Mouse (Mus musculus): ENCODE data around the gene Eif4a2. TPM values are rescaled to one million over a fixed set of nuclear protein-coding genes. Genes with fewer than 3 reads are reported as not detected.
"Not testable (repeated sequence)": the region's sequence is repeated elsewhere in the genome, so short reads cannot be mapped to it uniquely, and the experiment has no call there.

The Eif4a2 gene
- polyA plus RNA-seq (2014; fragmentation: Nextera tagmentation; extraction: Ambion mirVana), result 270 and 285 TPM in 2 replicates

DNA sequence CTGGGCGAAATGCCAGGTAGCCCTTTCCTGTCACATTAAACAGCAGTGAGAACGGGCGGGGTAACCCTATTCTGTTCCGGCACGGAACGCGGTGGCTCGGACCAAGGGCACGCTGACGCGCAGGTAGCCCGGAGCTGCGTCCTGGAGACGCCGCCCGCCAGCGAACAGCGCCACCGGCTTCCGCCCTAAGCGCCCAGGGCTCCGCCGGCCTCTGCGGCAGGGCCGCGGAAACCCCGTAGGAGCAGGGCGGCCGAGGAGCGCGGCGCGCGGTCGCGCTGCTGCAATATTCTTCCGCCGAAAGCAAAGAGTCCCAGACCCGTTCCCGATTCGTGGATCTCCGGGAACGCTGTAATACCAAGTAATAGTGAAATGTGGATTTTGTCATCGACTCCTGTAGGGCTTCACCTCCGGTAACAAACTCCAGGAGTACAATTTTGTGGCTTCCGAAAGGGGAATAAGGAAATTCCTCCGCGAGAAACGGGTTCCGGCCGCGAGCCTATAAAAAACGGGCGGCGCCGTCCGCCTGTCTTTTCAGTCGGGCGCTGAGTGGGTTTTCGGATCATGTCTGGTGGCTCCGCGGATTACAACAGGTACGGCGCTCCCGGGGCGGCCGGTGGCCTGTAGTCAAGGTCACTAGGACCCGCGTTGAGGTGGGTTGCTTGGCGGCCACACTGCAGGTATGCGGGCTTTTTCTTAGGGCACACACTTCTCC is at the start of gene Eif4a2:
TSS of gene Eif4a2 (plus strand) at position 214 of the 712 bp plus-strand sequence.
- Histone ChIP-seq H3K36me3 (ENCODE audit: control insufficient read depth, insufficient read depth, low read length) (peaks cover 37% of the 10 kb centered on the region), H3K4me3 (ENCODE audit: low read depth, low read length) (peak within 1 kb of the TSS; percentile 97), H3K27ac (ENCODE audit: low read length) (peak within 1 kb of the TSS; percentile 99), H3K27me3 (ENCODE audit: control insufficient read depth, insufficient read depth, low read length) (no peaks in the 10 kb centered on the region), H3K4me1 (ENCODE audit: control insufficient read depth, insufficient read depth, low read length) (peaks cover 10% of the 10 kb centered on the region; the same call in 1 of the 2 replicates), H3K4me2 (replicated peaks; ENCODE audit: low read depth, low read length) (peak within 1 kb of the TSS; percentile 85), H3K9ac (replicated peaks; ENCODE audit: low read depth, low read length) (peak within 1 kb of the TSS; percentile 100), H3K9me3 (ENCODE audit: control insufficient read depth, low read depth, low read length) (no peaks in the 10 kb centered on the region)
- under 1% methylated on average over 71 of the region's 71 CpGs for whole genome bisulfite sequencing
- ATAC-seq (ENCODE audit: insufficient number of reproducible peaks, insufficient read depth, low FRiP score, low read depth), result peak; percentile 92

DNA sequence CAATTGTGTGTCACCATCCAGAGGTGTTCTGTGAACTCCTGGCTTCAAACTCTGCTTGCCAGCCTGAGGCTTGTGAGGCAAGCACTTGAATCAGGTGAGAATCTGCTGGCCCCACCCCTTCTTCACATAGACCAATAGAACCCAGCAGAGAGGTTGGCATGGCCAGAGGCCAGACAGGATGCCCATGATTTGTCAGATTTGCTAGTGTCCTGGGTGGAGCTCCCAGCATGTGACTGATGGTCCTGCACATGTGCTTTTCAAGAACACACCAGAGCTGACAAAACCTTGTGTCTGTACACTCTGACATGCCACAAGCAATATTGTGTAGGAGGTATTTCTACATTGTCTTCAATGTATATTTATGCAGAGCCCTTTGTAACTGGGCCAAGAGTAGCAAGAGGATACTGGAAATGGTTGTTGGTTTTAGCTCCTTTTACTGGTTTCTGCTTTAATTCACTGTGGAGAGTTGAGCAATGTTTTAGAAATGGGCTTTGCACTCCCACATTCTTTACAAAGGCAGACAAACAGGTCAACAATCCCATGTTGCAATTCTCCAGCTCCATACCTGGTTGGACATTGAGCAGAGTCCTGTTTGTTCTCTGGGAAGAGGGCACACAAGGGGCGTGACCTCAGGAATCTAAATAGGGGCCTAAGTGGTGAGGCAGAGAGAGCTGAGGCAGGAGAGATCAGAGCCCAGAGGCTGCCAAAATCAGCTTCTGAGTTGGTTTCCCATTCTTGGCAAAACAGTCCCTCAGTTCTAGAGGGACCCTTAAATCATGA is 49.4 kb upstream of the Eif4a2 start, which contains the start of gene Kng1:
TSS of gene Kng1 (plus strand) at position 198 of the 780 bp plus-strand sequence.
- H3K27ac ChIP-seq (ENCODE audit: low read length); H3K9me3 ChIP-seq (ENCODE audit: control insufficient read depth, low read depth, low read length); H3K9ac ChIP-seq (replicated peaks; ENCODE audit: low read depth, low read length); H3K4me2 ChIP-seq (replicated peaks; ENCODE audit: low read depth, low read length); H3K27me3 ChIP-seq (ENCODE audit: control insufficient read depth, insufficient read depth, low read length); ATAC-seq (ENCODE audit: insufficient number of reproducible peaks, insufficient read depth, low FRiP score, low read depth); H3K4me1 ChIP-seq (ENCODE audit: control insufficient read depth, insufficient read depth, low read length); H3K36me3 ChIP-seq (ENCODE audit: control insufficient read depth, insufficient read depth, low read length); H3K4me3 ChIP-seq (ENCODE audit: low read depth, low read length): not testable (repeated sequence)
- WGBS, result 77% methylated on average over 1 of the region's 1 CpGs

DNA sequence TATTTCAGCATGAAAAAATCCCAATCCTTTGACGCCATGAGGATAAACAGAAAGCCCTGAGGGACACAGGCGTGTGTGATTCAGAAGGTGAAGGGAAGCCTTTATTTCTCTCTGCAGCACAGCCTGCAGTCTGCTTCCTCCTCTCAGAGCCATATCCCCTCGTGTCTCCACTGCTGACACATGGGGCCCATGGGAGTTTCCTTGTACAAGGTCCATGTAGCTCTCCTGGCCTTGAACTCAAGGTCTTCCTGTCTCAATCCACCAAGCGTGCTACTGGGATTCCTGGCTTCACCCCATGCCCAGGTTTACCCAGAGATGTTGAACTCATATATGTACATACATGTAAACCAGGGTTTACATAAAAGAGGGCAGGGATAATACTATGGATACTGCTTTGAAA is 47.6 kb upstream of the Eif4a2 start:
- H3K9ac ChIP-seq (replicated peaks; ENCODE audit: low read depth, low read length); H3K4me1 ChIP-seq (ENCODE audit: control insufficient read depth, insufficient read depth, low read length); H3K27ac ChIP-seq (ENCODE audit: low read length); H3K4me2 ChIP-seq (replicated peaks; ENCODE audit: low read depth, low read length); H3K27me3 ChIP-seq (ENCODE audit: control insufficient read depth, insufficient read depth, low read length); H3K36me3 ChIP-seq (ENCODE audit: control insufficient read depth, insufficient read depth, low read length); ATAC-seq (ENCODE audit: insufficient number of reproducible peaks, insufficient read depth, low FRiP score, low read depth); H3K4me3 ChIP-seq (ENCODE audit: low read depth, low read length); H3K9me3 ChIP-seq (ENCODE audit: control insufficient read depth, low read depth, low read length): not testable (repeated sequence)
- WGBS, result 48% methylated on average over 4 of the region's 4 CpGs

DNA sequence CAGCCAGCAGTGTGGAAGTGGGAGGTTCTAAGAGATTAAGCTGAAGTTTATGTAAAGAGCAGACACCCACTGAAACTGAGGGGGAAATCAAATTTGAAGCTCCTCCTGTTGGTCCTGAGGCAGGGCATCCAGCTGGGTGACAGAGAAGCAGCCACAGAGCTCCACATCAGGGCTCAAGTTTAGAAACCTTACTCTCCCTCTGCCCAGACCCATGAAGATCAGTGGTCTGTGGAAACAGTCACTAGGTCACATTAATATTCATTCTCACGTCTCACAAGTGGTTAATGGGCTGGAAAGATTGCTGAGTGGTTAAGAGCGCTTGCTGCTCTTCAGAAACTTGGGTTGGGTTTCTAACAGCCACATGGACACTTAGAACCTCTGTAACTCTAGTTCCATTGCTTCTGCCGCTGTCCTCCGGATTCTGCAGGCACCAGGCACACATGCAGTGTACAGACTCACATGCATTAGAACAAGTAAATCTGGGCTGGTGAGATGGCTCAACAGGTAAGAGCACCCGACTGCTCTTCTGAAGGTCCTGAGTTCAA is 46.4 kb upstream of the Eif4a2 start:
- 83% methylated on average over 5 of the region's 5 CpGs for WGBS
- not testable (repeated sequence) for H3K4me3 ChIP-seq (ENCODE audit: low read depth, low read length); H3K4me1 ChIP-seq (ENCODE audit: control insufficient read depth, insufficient read depth, low read length); H3K36me3 ChIP-seq (ENCODE audit: control insufficient read depth, insufficient read depth, low read length); ATAC-seq (ENCODE audit: insufficient number of reproducible peaks, insufficient read depth, low FRiP score, low read depth); H3K27ac ChIP-seq (ENCODE audit: low read length); H3K4me2 ChIP-seq (replicated peaks; ENCODE audit: low read depth, low read length); H3K9ac ChIP-seq (replicated peaks; ENCODE audit: low read depth, low read length); H3K9me3 ChIP-seq (ENCODE audit: control insufficient read depth, low read depth, low read length); H3K27me3 ChIP-seq (ENCODE audit: control insufficient read depth, insufficient read depth, low read length)

DNA sequence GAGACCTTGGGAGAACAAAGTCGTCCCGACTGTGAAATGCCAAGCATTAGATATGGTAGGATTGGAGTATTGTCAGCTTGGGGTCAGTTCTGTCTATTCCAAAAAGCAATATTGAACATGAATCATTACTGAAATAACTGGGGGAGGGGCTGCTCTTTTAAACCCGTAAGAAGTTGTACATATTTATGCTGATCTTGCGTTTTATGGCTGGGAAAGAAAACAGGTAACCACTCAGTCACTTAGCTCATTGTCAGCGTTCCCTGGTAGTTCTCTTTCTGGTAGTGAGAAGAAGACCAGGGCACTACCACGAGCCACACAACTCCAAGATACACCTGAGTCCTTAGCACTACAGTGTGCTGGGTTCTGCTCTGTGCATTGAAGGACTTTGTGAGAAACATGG is 29.7 kb upstream of the Eif4a2 start:
- not testable (repeated sequence) for H3K4me3 ChIP-seq (ENCODE audit: low read depth, low read length); H3K36me3 ChIP-seq (ENCODE audit: control insufficient read depth, insufficient read depth, low read length); H3K9me3 ChIP-seq (ENCODE audit: control insufficient read depth, low read depth, low read length); H3K4me2 ChIP-seq (replicated peaks; ENCODE audit: low read depth, low read length); ATAC-seq (ENCODE audit: insufficient number of reproducible peaks, insufficient read depth, low FRiP score, low read depth); H3K27me3 ChIP-seq (ENCODE audit: control insufficient read depth, insufficient read depth, low read length); H3K9ac ChIP-seq (replicated peaks; ENCODE audit: low read depth, low read length); H3K27ac ChIP-seq (ENCODE audit: low read length); H3K4me1 ChIP-seq (ENCODE audit: control insufficient read depth, insufficient read depth, low read length)
- 83% methylated on average over 6 of the region's 6 CpGs for WGBS

DNA sequence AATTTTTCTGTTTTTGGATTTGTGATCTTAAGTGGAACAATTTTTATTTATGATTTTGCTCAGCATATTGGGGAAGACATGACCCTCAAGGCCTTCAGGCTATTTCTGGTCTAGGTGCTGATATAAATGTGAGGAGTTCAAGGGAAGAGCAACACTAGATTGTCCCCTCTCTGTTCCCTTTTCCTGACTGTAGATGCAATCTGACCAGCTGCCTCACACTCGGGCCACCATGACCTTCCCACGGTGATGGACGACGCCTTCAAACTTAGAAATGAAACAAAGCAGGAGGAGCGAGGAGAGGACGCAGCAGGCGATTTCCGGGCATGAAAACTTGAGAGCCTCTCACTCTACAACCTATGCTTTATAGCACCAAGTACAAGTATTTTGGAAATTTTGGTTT is 20.1 kb upstream of the Eif4a2 start:
- not testable (repeated sequence) for ATAC-seq (ENCODE audit: insufficient number of reproducible peaks, insufficient read depth, low FRiP score, low read depth); H3K27ac ChIP-seq (ENCODE audit: low read length); H3K36me3 ChIP-seq (ENCODE audit: control insufficient read depth, insufficient read depth, low read length); H3K9ac ChIP-seq (replicated peaks; ENCODE audit: low read depth, low read length); H3K4me2 ChIP-seq (replicated peaks; ENCODE audit: low read depth, low read length); H3K4me1 ChIP-seq (ENCODE audit: control insufficient read depth, insufficient read depth, low read length); H3K9me3 ChIP-seq (ENCODE audit: control insufficient read depth, low read depth, low read length); H3K27me3 ChIP-seq (ENCODE audit: control insufficient read depth, insufficient read depth, low read length); H3K4me3 ChIP-seq (ENCODE audit: low read depth, low read length)
- 66% methylated on average over 8 of the region's 8 CpGs for WGBS

DNA sequence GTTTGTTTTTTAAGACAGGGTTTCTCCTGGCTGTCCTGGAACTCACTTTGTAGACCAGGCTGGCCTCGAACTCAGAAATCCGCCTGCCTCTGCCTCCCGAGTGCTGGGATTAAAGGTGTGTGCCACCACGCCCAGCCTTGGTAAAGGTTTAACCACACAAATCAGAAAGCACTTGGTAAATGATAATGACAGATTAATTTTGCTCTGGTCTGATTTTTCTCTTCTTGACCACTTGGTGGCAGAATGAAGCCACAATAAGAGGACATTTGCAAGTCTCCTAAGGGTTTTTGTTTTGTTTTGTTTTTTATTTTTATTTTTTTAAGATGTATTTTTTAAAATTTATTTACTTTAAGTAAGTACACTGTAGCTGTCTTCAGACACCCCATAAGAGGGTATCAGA is 19.5 kb upstream of the Eif4a2 start:
- H3K4me2 ChIP-seq (replicated peaks; ENCODE audit: low read depth, low read length); ATAC-seq (ENCODE audit: insufficient number of reproducible peaks, insufficient read depth, low FRiP score, low read depth); H3K36me3 ChIP-seq (ENCODE audit: control insufficient read depth, insufficient read depth, low read length); H3K4me3 ChIP-seq (ENCODE audit: low read depth, low read length); H3K9ac ChIP-seq (replicated peaks; ENCODE audit: low read depth, low read length); H3K9me3 ChIP-seq (ENCODE audit: control insufficient read depth, low read depth, low read length); H3K27ac ChIP-seq (ENCODE audit: low read length); H3K4me1 ChIP-seq (ENCODE audit: control insufficient read depth, insufficient read depth, low read length); H3K27me3 ChIP-seq (ENCODE audit: control insufficient read depth, insufficient read depth, low read length): not testable (repeated sequence)
- WGBS, result 46% methylated on average over 4 of the region's 4 CpGs

DNA sequence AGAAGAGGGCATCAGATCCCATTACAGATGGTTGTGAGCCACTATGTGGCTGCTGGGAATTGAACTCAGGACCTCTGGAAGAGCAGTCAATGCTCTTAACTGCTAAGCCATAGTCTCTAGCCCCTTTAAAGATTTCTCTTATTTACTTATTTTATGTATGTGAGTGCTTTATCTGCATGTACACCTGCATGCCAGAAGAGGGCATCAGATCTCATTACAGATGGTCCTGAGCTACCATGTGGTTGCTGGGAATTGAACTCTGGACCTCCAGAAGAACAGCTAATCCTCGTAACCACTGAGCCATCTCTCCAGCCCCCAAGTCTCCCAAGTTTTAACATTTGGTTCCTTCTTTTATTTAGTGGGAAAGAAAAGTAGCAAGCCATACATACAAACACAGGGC is 18.8 kb upstream of the Eif4a2 start:
- WGBS, result 93% methylated on average over 1 of the region's 1 CpGs
- H3K27me3 ChIP-seq (ENCODE audit: control insufficient read depth, insufficient read depth, low read length); H3K27ac ChIP-seq (ENCODE audit: low read length); H3K4me3 ChIP-seq (ENCODE audit: low read depth, low read length); H3K36me3 ChIP-seq (ENCODE audit: control insufficient read depth, insufficient read depth, low read length); H3K9me3 ChIP-seq (ENCODE audit: control insufficient read depth, low read depth, low read length); ATAC-seq (ENCODE audit: insufficient number of reproducible peaks, insufficient read depth, low FRiP score, low read depth); H3K9ac ChIP-seq (replicated peaks; ENCODE audit: low read depth, low read length); H3K4me2 ChIP-seq (replicated peaks; ENCODE audit: low read depth, low read length); H3K4me1 ChIP-seq (ENCODE audit: control insufficient read depth, insufficient read depth, low read length): not testable (repeated sequence)

All from stomach, embryonic 14.5 days (tissue).